Mouse (Mus musculus) MEL (cell line): ENCODE measurements around the gene Gm5431. TPM values are rescaled to one million over a fixed set of nuclear protein-coding genes. Genes with fewer than 3 reads are reported as not detected.

Experiments used
- DNase-seq: peaks from one replicate; pipeline ENCODE4 v3.0.0; 2011; ENCODE audit warnings: low read depth, low spot score
- H3K27ac ChIP-seq: 2 replicates; pipeline ENCODE4 v1.5.1; 2012; ENCODE audit warnings: low read depth, mild to moderate bottlenecking, control low read depth, low read length, moderate library complexity; ENCODE audit not compliant: control insufficient read depth
- H3K27me3 ChIP-seq, 2 experiments: fragments of 150-350 bp in 1 of 2; sonication (generic) in 1 of 2; 2 replicates each; pipeline ENCODE4 v1.6.1; 2012; ENCODE audit warnings: low read length in 2 of 2, mild to moderate bottlenecking in 2 of 2, improper control_type of control experiment in 1 of 2, moderate library complexity in 1 of 2; ENCODE audit not compliant: insufficient read depth in 2 of 2, control insufficient read depth in 1 of 2
- H3K36me3 ChIP-seq, 2 experiments: 2 replicates each; pipeline ENCODE4 v1.6.1; 2012 to 2014; ENCODE audit warnings: low read length in 2 of 2, improper control_type of control experiment in 1 of 2, inconsistent platforms in 1 of 2, mild to moderate bottlenecking in 1 of 2; ENCODE audit not compliant: insufficient read depth in 2 of 2, control insufficient read depth in 1 of 2
- H3K4me1 ChIP-seq, 2 experiments: fragments of 150-350 bp in 1 of 2; sonication (generic) in 1 of 2; 2 replicates each; pipeline ENCODE4 v1.6.1; 2012; ENCODE audit warnings: low read length in 2 of 2, improper control_type of control experiment in 1 of 2, mild to moderate bottlenecking in 1 of 2; ENCODE audit not compliant: insufficient read depth in 2 of 2, control insufficient read depth in 1 of 2
- H3K4me3 ChIP-seq, 2 experiments: fragments of 150-350 bp in 1 of 2; sonication (generic) in 1 of 2; 2 replicates each; pipeline ENCODE4 v1.5.1; 2012; ENCODE audit warnings: low read depth in 2 of 2, low read length in 2 of 2, mild to moderate bottlenecking in 2 of 2, moderate library complexity in 2 of 2, control low read depth in 1 of 2, improper control_type of control experiment in 1 of 2; ENCODE audit not compliant: control insufficient read depth in 1 of 2, insufficient read depth in 1 of 2
- H3K79me2 ChIP-seq: 2 replicates; pipeline ENCODE4 v1.6.1; 2012; ENCODE audit warnings: mild to moderate bottlenecking, low read length, moderate library complexity; ENCODE audit not compliant: control insufficient read depth, poor library complexity, insufficient read depth
- H3K9ac ChIP-seq: 2 replicates; pipeline ENCODE4 v1.6.1; 2012; ENCODE audit warnings: low read depth, mild to moderate bottlenecking, control low read depth, low read length, moderate library complexity; ENCODE audit not compliant: control insufficient read depth, poor library complexity, severe bottlenecking
- H3K9me3 ChIP-seq: fragments of 150-350 bp; sonication (generic); replicated peaks from 2 replicates; pipeline ENCODE4 v1.6.1; 2012; ENCODE audit warnings: mild to moderate bottlenecking, low read length, improper control_type of control experiment, moderate library complexity; ENCODE audit not compliant: insufficient read depth
- CHD1 ChIP-seq: IDR thresholded peaks from 2 replicates; pipeline ENCODE4 v1.6.1; 2012; ENCODE audit warnings: low read depth, mild to moderate bottlenecking, inconsistent platforms, low read length, improper control_type of control experiment
- CHD2 ChIP-seq: IDR thresholded peaks from 2 replicates; pipeline ENCODE4 v1.6.1; 2011; ENCODE audit warnings: low read length, improper control_type of control experiment
- CTCF ChIP-seq, 3 experiments: IDR thresholded peaks in 2 of 3; conservative IDR thresholded peaks in 1 of 3; 2 replicates each; pipeline ENCODE4 v1.5.1; 2011 to 2012; ENCODE audit warnings: low read length in 3 of 3, low read depth in 2 of 3, mild to moderate bottlenecking in 2 of 3, improper control_type of control experiment in 1 of 3, inconsistent platforms in 1 of 3, mixed read lengths in 1 of 3, moderate library complexity in 1 of 3; ENCODE audit not compliant: control insufficient read depth in 1 of 3, insufficient read depth in 1 of 3, poor library complexity in 1 of 3, severe bottlenecking in 1 of 3
- E2F4 ChIP-seq: IDR thresholded peaks from 2 replicates; pipeline ENCODE4 v1.6.1; 2011; ENCODE audit warnings: low read depth, low read length, improper control_type of control experiment, borderline replicate concordance
- ELF1 ChIP-seq: IDR thresholded peaks from 2 replicates; pipeline ENCODE4 v1.6.1; 2014; ENCODE audit warnings: low read depth, mild to moderate bottlenecking, inconsistent platforms, low read length, improper control_type of control experiment, moderate library complexity
- EP300 ChIP-seq, 2 experiments: IDR thresholded peaks; 2 replicates each; pipeline ENCODE4 v1.6.1; 2011; ENCODE audit warnings: improper control_type of control experiment in 2 of 2, low read length in 2 of 2, low read depth in 1 of 2, mild to moderate bottlenecking in 1 of 2
- GATA1 ChIP-seq: IDR thresholded peaks from 2 replicates; pipeline ENCODE4 v1.6.1; 2011; ENCODE audit warnings: low read depth, low read length, improper control_type of control experiment
- HCFC1 ChIP-seq: IDR thresholded peaks from 2 replicates; pipeline ENCODE4 v1.6.1; 2012; ENCODE audit warnings: low read depth, mild to moderate bottlenecking, inconsistent platforms, low read length, improper control_type of control experiment, moderate library complexity
- KAT2A ChIP-seq: conservative IDR thresholded peaks from 2 replicates; pipeline ENCODE4 v1.6.1; 2012; ENCODE audit warnings: low read depth, low read length, improper control_type of control experiment, inconsistent platforms
- MAFK ChIP-seq: IDR thresholded peaks from 2 replicates; pipeline ENCODE4 v1.6.1; 2011; ENCODE audit warnings: low read depth, mild to moderate bottlenecking, low read length, improper control_type of control experiment, borderline replicate concordance
- MAZ ChIP-seq: IDR thresholded peaks from 2 replicates; pipeline ENCODE4 v1.6.1; 2012; ENCODE audit warnings: low read depth, mild to moderate bottlenecking, inconsistent platforms, low read length, improper control_type of control experiment
- MXI1 ChIP-seq: IDR thresholded peaks from 2 replicates; pipeline ENCODE4 v1.6.1; 2011; ENCODE audit warnings: mild to moderate bottlenecking, low read depth, low read length, improper control_type of control experiment
- MYB ChIP-seq: IDR thresholded peaks from 2 replicates; pipeline ENCODE4 v1.6.1; 2011; ENCODE audit warnings: mild to moderate bottlenecking, low read depth, low read length, improper control_type of control experiment
- RAD21 ChIP-seq: IDR thresholded peaks from 2 replicates; pipeline ENCODE4 v1.6.1; 2011; ENCODE audit warnings: mild to moderate bottlenecking, low read depth, low read length, improper control_type of control experiment
- RCOR1 ChIP-seq: IDR thresholded peaks from 2 replicates; pipeline ENCODE4 v1.6.1; 2012; ENCODE audit warnings: low read depth, mild to moderate bottlenecking, inconsistent platforms, low read length, improper control_type of control experiment
- SIN3A ChIP-seq: IDR thresholded peaks from 2 replicates; pipeline ENCODE4 v1.6.1; 2012; ENCODE audit warnings: low read length, improper control_type of control experiment, inconsistent platforms
- SMC3 ChIP-seq: IDR thresholded peaks from 2 replicates; pipeline ENCODE4 v1.6.1; 2011; ENCODE audit warnings: low read depth, low read length, improper control_type of control experiment
- TAL1 ChIP-seq: IDR thresholded peaks from 2 replicates; pipeline ENCODE4 v1.6.1; 2012; ENCODE audit warnings: mild to moderate bottlenecking, inconsistent platforms, low read length, moderate library complexity, mixed read lengths
- TCF12 ChIP-seq: IDR thresholded peaks from 2 replicates; pipeline ENCODE4 v1.6.1; 2014; ENCODE audit warnings: low read depth, mild to moderate bottlenecking, inconsistent platforms, low read length, improper control_type of control experiment, moderate library complexity
- UBTF ChIP-seq: IDR thresholded peaks from 2 replicates; pipeline ENCODE4 v1.6.1; 2012; ENCODE audit warnings: low read depth, mild to moderate bottlenecking, inconsistent platforms, low read length, improper control_type of control experiment, moderate library complexity, borderline replicate concordance; ENCODE audit not compliant: insufficient read depth
- USF1 ChIP-seq: IDR thresholded peaks from 2 replicates; pipeline ENCODE4 v1.6.1; 2014; ENCODE audit warnings: low read depth, mild to moderate bottlenecking, inconsistent platforms, low read length, improper control_type of control experiment, moderate library complexity
- ZC3H11A ChIP-seq: IDR thresholded peaks from 2 replicates; pipeline ENCODE4 v1.6.1; 2012; ENCODE audit warnings: low read depth, mild to moderate bottlenecking, inconsistent platforms, low read length, improper control_type of control experiment
- ZKSCAN1 ChIP-seq: IDR thresholded peaks from 2 replicates; pipeline ENCODE4 v1.6.1; 2012; ENCODE audit warnings: low read depth, mild to moderate bottlenecking, inconsistent platforms, low read length, improper control_type of control experiment, moderate library complexity
- ZMIZ1 ChIP-seq: IDR thresholded peaks from 2 replicates; pipeline ENCODE4 v1.6.1; 2012; ENCODE audit warnings: low read depth, mild to moderate bottlenecking, inconsistent platforms, low read length, improper control_type of control experiment, moderate library complexity
- polyA plus RNA-seq, 2 experiments: library from polyadenylated mRNA; stranded (reverse) in 1 of 2; unstranded in 1 of 2; fragments of >175 nt in 1 of 2; fragments of >200 nt in 1 of 2; gene quantifications; 2 replicates each; pipeline versions ENCODE4 v1.2.1 to v1.2.4; 2012; ENCODE audit warnings: low replicate concordance in 2 of 2, low read depth in 1 of 2; ENCODE audit not compliant: insufficient read length in 2 of 2, insufficient read depth in 1 of 2, missing spikeins in 1 of 2
- total RNA-seq: library from RNA; depleted of rRNA; stranded (reverse); fragments of 300-350 nt; gene quantifications from 2 replicates; pipeline ENCODE4 v1.2.3, GENCODE M21; 2012

Gm5431 gene
- total and polyA plus RNA-seq, 3 experiments = 0.04 TPM; not detected in 2

DNA sequence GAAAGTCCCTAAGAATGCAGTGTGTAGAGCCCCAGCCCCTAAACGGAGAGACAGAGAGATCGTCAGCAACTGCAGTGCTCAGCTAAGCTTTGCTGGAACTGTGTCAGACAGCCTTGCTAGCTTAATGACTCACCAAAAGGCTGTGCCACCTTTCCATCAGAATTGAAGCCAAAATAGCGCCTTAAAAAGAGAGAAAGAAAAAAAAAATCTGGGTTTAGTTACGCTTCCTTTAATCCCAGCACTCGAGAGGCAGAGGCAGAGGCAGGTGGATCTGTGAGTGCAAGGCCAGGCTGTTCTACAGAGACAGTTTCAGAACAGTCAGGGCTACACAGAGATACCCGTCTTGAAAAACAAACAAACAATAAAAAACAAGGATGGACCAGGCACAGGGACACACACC is 57.7 kb downstream of the Gm5431 start:
- no peak for DNase-seq
- Histone ChIP-seq H3K4me3 (no peak overlapping the region), H3K27me3 (no peaks in the 10 kb centered on the region)
- no peak for TF ChIP-seq UBTF
- no peak for TF ChIP-seq HCFC1
- no peak for TF ChIP-seq TCF12
- no peak for TF ChIP-seq GATA1
- no peak for TF ChIP-seq SMC3
- TF ChIP-seq MXI1 = no peak
- TF ChIP-seq MYB = no peak
- TF ChIP-seq USF1 = no peak
- TF ChIP-seq KAT2A = no peak
- no peak for TF ChIP-seq MAFK
- TF ChIP-seq ZC3H11A = no peak
- TF ChIP-seq EP300 (IDR thresholded peaks at IDR 0.05; ENCODE audit: low read depth in 1 of 2, low read length in 2 of 2) = no peak
- TF ChIP-seq MAZ = no peak
- TF ChIP-seq, all 39 proteins: peak for 0
- H3K27ac ChIP-seq = no peak overlapping the region
- no peaks in the 10 kb centered on the region for H3K9me3 ChIP-seq
- no peaks in the 10 kb centered on the region; a peak in 1 of 4 replicates for H3K36me3 ChIP-seq
- H3K9ac ChIP-seq = no peak overlapping the region
- H3K79me2 ChIP-seq = no peaks in the 10 kb centered on the region
- no peaks in the 10 kb centered on the region for H3K4me1 ChIP-seq

DNA sequence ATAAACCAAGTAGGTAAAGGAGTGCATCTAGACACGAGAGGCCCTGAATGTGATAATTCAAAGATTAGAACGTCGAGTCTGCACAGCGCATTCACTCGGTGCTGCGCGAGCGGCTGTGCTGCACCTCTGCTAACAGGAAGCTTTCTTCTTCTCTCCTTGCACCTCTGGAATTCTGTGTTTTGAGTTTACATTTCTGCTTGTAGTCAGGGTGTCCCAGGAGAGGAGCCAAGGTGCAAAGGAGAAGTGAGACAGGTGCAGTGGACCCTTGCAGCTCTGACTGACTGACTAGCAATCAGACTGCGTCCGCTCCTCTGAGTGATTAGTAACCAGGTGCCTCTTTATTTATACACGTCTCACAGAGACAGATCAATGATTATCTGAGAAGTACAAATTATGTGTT is 58.8 kb downstream of the Gm5431 start:
- H3K36me3 ChIP-seq = no peaks in the 10 kb centered on the region; a peak in 1 of 4 replicates
- H3K4me1 ChIP-seq = 0 out of 4 replicates have a peak, but pooled peaks cover 0 to 6% of the 10 kb centered on the region in 2 experiments
- H3K79me2 ChIP-seq = no peaks in the 10 kb centered on the region
- no peak overlapping the region for H3K4me3 ChIP-seq
- TF ChIP-seq ELF1 (no peak), ZKSCAN1 (no peak), RAD21 (no peak), CHD1 (no peak), RCOR1 (no peak), E2F4 (no peak), CTCF (IDR thresholded peaks at IDR 0.05 in 2 of 3, conservative IDR thresholded peaks at IDR 0.05 in 1 of 3; ENCODE audit: control insufficient read depth in 1 of 3, insufficient read depth in 1 of 3, low read depth in 2 of 3, low read length in 3 of 3, poor library complexity in 1 of 3, severe bottlenecking in 1 of 3) (no peak), TAL1 (no peak), ZMIZ1 (no peak), MYB (no peak), CHD2 (no peak), SIN3A (no peak)
- H3K27me3 ChIP-seq = no peaks in the 10 kb centered on the region
- no peaks in the 10 kb centered on the region for H3K9me3 ChIP-seq
- DNase-seq = no peak
- no peak overlapping the region for H3K27ac ChIP-seq
- no peak overlapping the region for H3K9ac ChIP-seq
